Mouse (Mus musculus) small intestine, adult 2 months (tissue): ENCODE data around the gene Steap3. TPM values are rescaled to one million over a fixed set of nuclear protein-coding genes. Genes with fewer than 3 reads are reported as not detected.

Experiments
- H3K27ac ChIP-seq: fragments of 200-500 bp; 2 replicates; pipeline ENCODE4 v1.5.1; 2012; ENCODE audit warnings: low read depth, low read length, control low read depth, inconsistent platforms; ENCODE audit not compliant: insufficient read depth
- H3K27me3 ChIP-seq: fragments of 200-500 bp; 2 replicates; pipeline ENCODE4 v1.6.1; 2012; ENCODE audit warnings: mild to moderate bottlenecking, moderate library complexity, low read length, inconsistent platforms; ENCODE audit not compliant: control insufficient read depth, insufficient read depth
- H3K36me3 ChIP-seq: fragments of 200-500 bp; 2 replicates; pipeline ENCODE4 v1.6.1; 2012; ENCODE audit warnings: mild to moderate bottlenecking, low read length, control low read depth, inconsistent platforms; ENCODE audit not compliant: control insufficient read depth, insufficient read depth
- H3K4me1 ChIP-seq: fragments of 200-500 bp; 2 replicates; pipeline ENCODE4 v1.6.1; 2012; ENCODE audit warnings: low read length, inconsistent platforms, mixed read lengths; ENCODE audit not compliant: control insufficient read depth, insufficient read depth, insufficient read length
- H3K4me3 ChIP-seq: fragments of 200-500 bp; 2 replicates; pipeline ENCODE4 v1.5.1; 2012; ENCODE audit warnings: low read depth, mild to moderate bottlenecking, control low read depth, inconsistent platforms, low read length, moderate library complexity
- CTCF ChIP-seq: fragments of 200-500 bp; IDR thresholded peaks from 2 replicates; pipeline ENCODE4 v1.5.1; 2012; ENCODE audit warnings: low read depth, mild to moderate bottlenecking, control low read depth, inconsistent platforms, low read length, moderate library complexity, mixed read lengths; ENCODE audit not compliant: insufficient replicate concordance, insufficient read length; ENCODE audit errors: extremely low read depth
- POLR2A ChIP-seq: fragments of 200-500 bp; IDR thresholded peaks from 2 replicates; pipeline ENCODE4 v1.6.1; 2012; ENCODE audit warnings: low read depth, mild to moderate bottlenecking, control low read depth, inconsistent platforms, low read length, moderate library complexity
- WGBS: fragments of 180-500 bp; shearing (Covaris S2); methylation state at CpG from one replicate; pipeline ENCODE4 v1.1.7; 2018; 5-methylcytosine and 5-hydroxymethylcytosine counted together
- polyA plus RNA-seq: library from polyadenylated mRNA; depleted of rRNA; stranded (reverse); fragments of >200 nt; gene quantifications from 2 replicates; pipeline ENCODE4 v1.2.3, GENCODE M21; 2012

Gene Steap3
- polyA plus RNA-seq, 1 experiment = 12.9 TPM

GRCm38 (mm10) chr1:120251193-120251592, 21.3 kb downstream of the Steap3 start:
- 92% methylated on average over 1 of the region's 1 CpGs for WGBS
- Histone ChIP-seq H3K36me3 (no peaks in the 10 kb centered on the region), H3K27ac (no peak overlapping the region), H3K4me3 (no peak overlapping the region), H3K4me1 (no peaks in the 10 kb centered on the region), H3K27me3 (no peaks in the 10 kb centered on the region)
- TF ChIP-seq POLR2A = no peak
- TF ChIP-seq CTCF = no peak

GRCm38 (mm10) chr1:120250586-120250985, 21.9 kb downstream of the Steap3 start:
- no peak overlapping the region for H3K27ac ChIP-seq
- WGBS = 68% methylated on average over 3 of the region's 3 CpGs
- no peaks in the 10 kb centered on the region for H3K36me3 ChIP-seq
- no peaks in the 10 kb centered on the region for H3K27me3 ChIP-seq
- TF ChIP-seq CTCF (no peak), POLR2A (no peak)
- H3K4me1 ChIP-seq = no peaks in the 10 kb centered on the region
- H3K4me3 ChIP-seq = no peak overlapping the region

- Histone ChIP-seq H3K27me3 (no peaks in the 10 kb centered on the region), H3K4me1 (no peaks in the 10 kb centered on the region), H3K4me3 (no peak overlapping the region), H3K27ac (no peak overlapping the region), H3K36me3 (no peaks in the 10 kb centered on the region)
- WGBS = 76% methylated on average over 5 of the region's 5 CpGs
- TF ChIP-seq POLR2A = no peak
- no peak for TF ChIP-seq CTCF
Observed at GRCm38 (mm10) chr1:120249842-120250241, 22.7 kb downstream of the Steap3 start.

GRCm38 (mm10) chr1:120248156-120248555, 24.3 kb downstream of the Steap3 start:
- Histone ChIP-seq H3K27ac (peak overlapping the region; percentile 42; the same call in 1 of the 2 replicates), H3K4me1 (no peaks in the 10 kb centered on the region), H3K4me3 (no peak overlapping the region), H3K36me3 (no peaks in the 10 kb centered on the region), H3K27me3 (no peaks in the 10 kb centered on the region)
- TF ChIP-seq POLR2A (no peak), CTCF (no peak)
- 70% methylated on average over 5 of the region's 5 CpGs for WGBS

- WGBS = 68% methylated on average over 3 of the region's 3 CpGs
- H3K27me3 ChIP-seq = no peaks in the 10 kb centered on the region
- no peaks in the 10 kb centered on the region; the same call in 1 of the 2 replicates for H3K36me3 ChIP-seq
- H3K4me1 ChIP-seq = no peaks in the 10 kb centered on the region
- TF ChIP-seq POLR2A = no peak
- no peak for TF ChIP-seq CTCF
- no peak overlapping the region for H3K27ac ChIP-seq
- no peak overlapping the region for H3K4me3 ChIP-seq
Observed at GRCm38 (mm10) chr1:120247351-120247750, 25.2 kb downstream of the Steap3 start.

- no peak for TF ChIP-seq POLR2A
- TF ChIP-seq CTCF = no peak
- H3K36me3 ChIP-seq = no peaks in the 10 kb centered on the region; the same call in 1 of the 2 replicates
- no peak overlapping the region for H3K4me3 ChIP-seq
- no peak overlapping the region for H3K27ac ChIP-seq
- no peaks in the 10 kb centered on the region for H3K27me3 ChIP-seq
- 94% methylated on average over 8 of the region's 8 CpGs for WGBS
- no peaks in the 10 kb centered on the region for H3K4me1 ChIP-seq
Observed at GRCm38 (mm10) chr1:120246946-120247345, 25.6 kb downstream of the Steap3 start.

GRCm38 (mm10) chr1:120245661-120246131, 26.8 kb downstream of the Steap3 start:
- WGBS = 75% methylated on average over 4 of the region's 4 CpGs
- no peaks in the 10 kb centered on the region for H3K4me1 ChIP-seq
- TF ChIP-seq CTCF = no peak
- no peak for TF ChIP-seq POLR2A
- H3K27me3 ChIP-seq = no peaks in the 10 kb centered on the region
- H3K4me3 ChIP-seq = no peak overlapping the region
- no peaks in the 10 kb centered on the region; the same call in 1 of the 2 replicates for H3K36me3 ChIP-seq
- no peak overlapping the region for H3K27ac ChIP-seq
